Mouse (Mus musculus) adrenal gland, postnatal 25 days (tissue): ENCODE data around the gene Gm20509. TPM values are rescaled to one million over a fixed set of nuclear protein-coding genes. Genes with fewer than 3 reads are reported as not detected.
A peak's percentile ranks its signal among the peaks of the same experiment; 100 is the strongest.
"Not testable (repeated sequence)": the region's sequence is repeated elsewhere in the genome, so short reads cannot be mapped to it uniquely, and the experiment has no call there.

Experiments
- DNase-seq: peaks from one replicate; pipeline ENCODE4 v3.0.0; 2021; ENCODE audit warnings: mixed read lengths
- total RNA-seq: library from RNA; stranded (reverse); gene quantifications from 2 replicates; pipeline ENCODE4 v1.2.3, GENCODE M21; 2021

Gm20509 gene
- total RNA-seq, 1 experiment from 2014 or later: 0.49 TPM

DNA sequence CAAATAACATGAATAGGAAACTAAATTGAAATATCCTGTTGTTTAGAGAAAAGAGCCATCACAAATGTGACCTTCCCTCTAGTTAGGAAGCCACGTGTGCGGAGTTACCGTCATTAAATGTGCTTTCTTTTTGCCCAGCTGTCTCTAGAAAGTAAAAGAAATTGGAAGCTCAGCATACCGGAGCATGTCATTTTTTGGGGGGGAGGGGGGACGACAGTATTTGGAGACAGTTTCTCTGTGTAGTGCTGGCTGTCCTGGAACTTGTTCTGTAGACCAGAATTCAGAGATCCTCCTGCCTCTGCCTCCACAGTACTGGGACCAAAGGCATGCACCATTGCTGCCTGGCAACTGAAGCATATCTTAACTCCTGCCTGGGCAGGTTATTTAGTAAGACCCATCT, 734 bp upstream of the Gm20509 start, which contains the start of gene Khdc3:
Gene Khdc3 (plus strand): TSS at position 301 of the 400 bp plus-strand sequence.
- no peak for DNase-seq

- peak; percentile 58 for DNase-seq
Observed at GRCm38 (mm10) chr9:73103159-73103879, 1.0 kb downstream of the Gm20509 start.

DNA sequence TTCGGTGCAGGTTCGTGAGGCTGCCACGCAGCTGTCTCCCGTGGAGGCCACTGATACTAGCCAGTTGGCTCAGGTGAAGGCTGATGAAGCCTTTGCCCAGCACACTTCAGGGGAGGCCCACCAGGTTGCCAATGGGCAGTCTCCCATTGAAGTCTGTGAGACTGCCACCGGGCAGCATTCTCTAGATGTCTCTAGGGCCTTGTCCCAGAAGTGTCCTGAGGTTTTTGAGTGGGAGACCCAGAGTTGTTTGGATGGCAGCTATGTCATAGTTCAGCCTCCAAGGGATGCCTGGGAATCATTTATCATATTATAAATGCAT, 1.6 kb downstream of the Gm20509 start:
- no peak for DNase-seq

GRCm38 (mm10) chr9:73105141-73105540, 2.9 kb downstream of the Gm20509 start:
- DNase-seq: no peak

GRCm38 (mm10) chr9:73105771-73106170, 3.5 kb downstream of the Gm20509 start:
- no peak for DNase-seq

- peak; percentile 79 for DNase-seq
Observed at GRCm38 (mm10) chr9:73112919-73113906, 10.9 kb downstream of the Gm20509 start, which contains the start of gene Rsl24d1. Gene Rsl24d1 (plus strand): TSS chr9:73113426.

- DNase-seq: not testable (repeated sequence)
Observed at GRCm38 (mm10) chr9:73116704-73117103, 14.4 kb downstream of the Gm20509 start.

- no peak for DNase-seq
Observed at GRCm38 (mm10) chr9:73118012-73118411, 15.7 kb downstream of the Gm20509 start.

GRCm38 (mm10) chr9:73121735-73122134, 19.5 kb downstream of the Gm20509 start:
- no peak for DNase-seq

DNA sequence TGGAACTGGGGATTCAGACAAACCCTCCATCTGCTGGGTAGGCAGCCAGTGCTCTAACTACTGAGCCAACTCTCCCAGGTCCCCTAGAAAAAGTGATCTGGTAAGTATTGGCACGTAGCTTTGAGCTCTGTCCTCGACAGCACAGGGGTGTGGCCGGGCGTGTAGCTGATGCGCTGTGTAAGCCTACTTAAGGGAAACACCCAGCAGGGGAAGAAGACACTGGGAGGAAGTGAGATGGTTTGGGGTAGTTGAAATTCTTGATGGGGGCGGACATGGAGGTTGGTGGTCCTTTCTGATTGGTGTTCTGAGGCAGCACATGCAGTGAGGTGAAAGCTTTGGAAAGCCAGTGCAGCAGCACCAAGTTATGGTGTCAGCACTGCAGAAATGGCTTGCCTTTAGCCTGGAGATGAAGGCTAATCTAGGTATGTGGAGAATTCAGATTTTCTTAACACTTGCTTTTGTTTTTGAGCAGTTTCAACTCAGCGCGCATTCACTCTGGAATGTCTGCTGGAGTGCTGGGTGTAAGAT, 22.8 kb downstream of the Gm20509 start:
- no peak for DNase-seq

DNA sequence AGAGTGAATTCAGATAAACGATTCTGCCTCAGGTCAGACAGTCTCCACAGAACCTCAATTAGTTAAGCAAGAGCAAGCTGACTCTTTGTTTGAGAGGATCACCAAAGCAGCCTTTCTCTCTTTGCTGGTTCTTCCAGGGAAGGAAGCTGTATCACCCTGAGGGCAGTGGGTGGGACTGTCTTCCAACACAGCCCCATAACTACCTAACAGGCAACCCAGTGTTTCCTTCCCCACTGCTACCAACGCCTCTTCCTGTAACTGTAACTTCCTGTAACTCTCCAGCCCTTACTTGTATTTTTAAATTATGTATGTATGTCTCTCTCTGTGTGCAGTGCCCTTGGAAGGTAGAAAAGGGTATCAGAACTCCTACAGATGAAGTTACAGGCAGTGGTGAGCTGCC, 25.2 kb downstream of the Gm20509 start:
- DNase-seq: no peak

GRCm38 (mm10) chr9:73129875-73130274, 27.6 kb downstream of the Gm20509 start:
- DNase-seq: no peak

- DNase-seq: no peak
Observed at GRCm38 (mm10) chr9:73130529-73130928, 28.3 kb downstream of the Gm20509 start.

DNA sequence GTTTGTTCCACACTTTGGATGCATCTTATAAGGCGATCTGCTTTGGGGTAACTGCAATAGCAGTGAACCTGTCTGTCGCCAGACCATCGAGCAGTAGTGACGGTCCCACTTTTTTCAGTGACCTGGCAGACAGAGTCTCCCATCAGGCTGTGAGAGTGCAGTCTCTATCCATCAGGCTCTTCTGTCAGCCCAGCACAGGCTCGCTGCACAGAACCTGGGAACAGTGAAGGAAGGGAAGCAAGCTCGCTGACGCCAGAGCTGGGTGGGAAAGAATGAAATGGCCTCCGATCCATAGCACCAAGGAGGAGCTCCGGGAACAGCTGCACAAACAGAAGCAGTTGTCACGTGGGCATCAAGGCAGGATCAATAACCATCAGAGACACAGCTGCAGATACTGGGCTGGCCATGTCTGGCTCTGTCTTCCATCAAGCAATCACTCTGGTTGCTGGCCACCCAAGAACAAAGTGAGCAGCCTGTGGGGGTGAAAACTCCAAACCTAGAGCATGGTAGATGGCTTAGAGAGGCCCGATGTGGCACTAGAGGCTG, 35.1 kb downstream of the Gm20509 start:
- no peak for DNase-seq

GRCm38 (mm10) chr9:73154347-73154746, 52.1 kb downstream of the Gm20509 start:
- no peak for DNase-seq

- no peak for DNase-seq
Observed at GRCm38 (mm10) chr9:73157968-73158367, 55.7 kb downstream of the Gm20509 start.

GRCm38 (mm10) chr9:73159265-73159664, 57.0 kb downstream of the Gm20509 start:
- DNase-seq: no peak

- peak; percentile 77 for DNase-seq
Observed at GRCm38 (mm10) chr9:73162571-73163333, 60.5 kb downstream of the Gm20509 start.

GRCm38 (mm10) chr9:73165631-73166030, 63.4 kb downstream of the Gm20509 start:
- DNase-seq: peak; percentile 44
